Mouse (Mus musculus): ENCODE measurements around the gene Cuzd1. TPM values are rescaled to one million over a fixed set of nuclear protein-coding genes. Genes with fewer than 3 reads are reported as not detected.

The Cuzd1 gene
- total RNA-seq, 4 experiments from 2014 or later, result not detected

Other genes with a start within 250 kb of the Cuzd1 start
- gene 4933402N03Rik, start 176.0 kb downstream of the Cuzd1 start, total RNA-seq (2022), result not detected
- not detected for gene 5430419D17Rik, start 147.9 kb downstream of the Cuzd1 start, total RNA-seq (2022)
- not detected for gene Fam24b, start 7.2 kb upstream of the Cuzd1 start, total RNA-seq (2022)
- gene Fam24a, start 11.6 kb upstream of the Cuzd1 start, total RNA-seq (2022), result not detected
- 10 to 100 TPM; 23.2 to 36.4 (median 29.9) TPM for gene 2310057M21Rik, start 40.5 kb upstream of the Cuzd1 start, total RNA-seq (2022)
- gene Pstk, start 48.8 kb upstream of the Cuzd1 start, total RNA-seq (2022), result 10 to 100 TPM; 45.8 to 55.0 (median 50.0) TPM
- gene Ikzf5, start 88.2 kb upstream of the Cuzd1 start, total RNA-seq (2022), result 10 to 100 TPM; 43.2 to 52.2 (median 48.8) TPM
- 100 to 1,000 TPM in 1 of 4 experiments, 10 to 100 TPM in 3; 76.8 to 109 (median 82.3) TPM for gene Acadsb, start 88.3 kb upstream of the Cuzd1 start, total RNA-seq (2022)
- not detected for gene Hmx3, start 220.6 kb upstream of the Cuzd1 start, total RNA-seq (2022)
- not detected for gene Hmx2, start 226.5 kb upstream of the Cuzd1 start, total RNA-seq (2022)
- 10 to 100 TPM; 65.1 to 69.2 (median 65.9) TPM for gene Bub3, start 237.9 kb upstream of the Cuzd1 start, total RNA-seq (2022)